Mouse (Mus musculus): ENCODE data around the gene Kirrel2. TPM values are rescaled to one million over a fixed set of nuclear protein-coding genes. Genes with fewer than 3 reads are reported as not detected.

The Kirrel2 gene
- polyA plus RNA-seq, 1 experiment from 2014 or later, result 23.9 TPM

DNA sequence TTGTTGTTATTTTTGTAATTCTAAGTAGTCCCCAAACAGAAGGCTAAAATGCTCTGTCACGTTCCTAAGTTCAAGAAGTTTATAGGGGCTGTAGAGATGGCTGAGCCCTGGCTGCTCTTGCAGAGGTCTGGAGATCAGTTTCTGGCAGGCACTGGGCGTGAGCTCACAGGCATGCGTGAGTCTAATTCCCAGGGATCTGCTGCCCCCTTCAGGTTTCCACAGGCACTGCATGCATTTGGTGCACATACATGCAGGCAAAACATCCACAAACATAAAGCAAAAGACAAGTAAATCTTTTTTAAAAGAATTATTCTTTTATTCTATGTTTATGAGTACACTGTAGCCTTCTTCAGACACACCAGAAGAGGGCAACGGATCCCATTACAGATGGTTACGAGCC is 14.9 kb upstream of the Kirrel2 start:
- WGBS, result 52% methylated on average over 5 of the region's 5 CpGs
- Histone ChIP-seq H3K4me1 (peaks cover 3% of the 10 kb centered on the region), H3K9me3 (replicated peaks) (no peaks in the 10 kb centered on the region), H3K9ac (no peak overlapping the region), H3K4me3 (no peak overlapping the region), H3K27ac (no peak overlapping the region), H3K36me3 (no peaks in the 10 kb centered on the region), H3K4me2 (replicated peaks) (no peak overlapping the region), H3K27me3 (peaks cover 13% of the 10 kb centered on the region)
- ATAC-seq (ENCODE audit: low FRiP score), result no peak

DNA sequence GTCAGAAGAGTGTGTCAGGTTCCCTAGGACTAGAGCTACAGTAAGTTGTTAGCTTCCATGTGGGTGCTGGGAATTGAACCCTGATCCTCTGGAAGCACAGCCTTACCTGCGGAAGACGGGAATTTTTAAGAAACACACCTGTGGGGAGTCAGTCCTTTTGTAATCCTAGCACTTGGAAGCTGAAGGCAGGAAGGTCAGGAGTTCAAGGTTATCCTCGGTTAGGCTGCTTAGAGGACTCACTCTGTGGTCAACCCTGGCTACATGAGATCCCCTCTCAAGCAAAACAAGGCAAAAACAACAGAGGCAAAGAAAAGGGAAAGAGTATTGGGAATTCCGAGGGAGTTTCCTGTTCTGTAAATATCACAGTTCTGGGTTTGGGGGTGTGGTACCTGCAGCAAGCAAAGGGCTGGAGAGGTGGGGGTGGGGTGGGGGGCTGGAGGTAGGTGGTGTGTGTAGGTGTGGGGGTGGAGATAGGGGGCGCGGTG is 7.4 kb upstream of the Kirrel2 start:
- no peak overlapping the region for H3K4me2 ChIP-seq (replicated peaks)
- no peak for ATAC-seq (ENCODE audit: low FRiP score)
- H3K36me3 ChIP-seq, result no peaks in the 10 kb centered on the region
- no peak overlapping the region for H3K27ac ChIP-seq
- no peaks in the 10 kb centered on the region for H3K9me3 ChIP-seq (replicated peaks)
- WGBS, result 10% methylated on average over 6 of the region's 6 CpGs
- H3K4me1 ChIP-seq, result peaks cover 11% of the 10 kb centered on the region
- H3K9ac ChIP-seq, result no peak overlapping the region; the same call in 1 of the 2 replicates
- peak overlapping the region; percentile 4; the same call in 1 of the 2 replicates for H3K4me3 ChIP-seq
- peaks cover 86% of the 10 kb centered on the region for H3K27me3 ChIP-seq

DNA sequence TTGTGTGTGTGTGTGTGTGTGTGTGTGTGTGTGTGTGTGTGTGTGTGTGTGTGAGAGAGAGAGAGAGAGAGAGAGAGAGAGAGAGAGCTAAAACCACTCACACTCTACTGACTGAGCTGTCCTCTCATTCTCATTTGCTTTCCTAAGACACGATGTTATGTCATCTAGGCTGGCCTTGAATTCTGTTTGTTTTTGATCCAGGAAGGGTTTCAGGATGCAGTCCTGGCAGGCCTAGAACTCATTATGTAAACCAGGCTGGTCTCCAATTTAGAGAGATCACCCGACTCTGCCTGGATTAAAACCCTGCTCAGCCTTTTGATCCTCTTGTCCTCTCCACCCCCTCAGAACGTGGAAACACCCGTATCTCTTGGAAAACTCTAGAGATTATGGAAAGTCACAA is 6.5 kb upstream of the Kirrel2 start:
- Histone ChIP-seq H3K9me3 (replicated peaks) (no peaks in the 10 kb centered on the region), H3K36me3 (no peaks in the 10 kb centered on the region), H3K4me2 (replicated peaks) (no peak overlapping the region), H3K9ac (no peak overlapping the region), H3K4me1 (peaks cover 17% of the 10 kb centered on the region), H3K4me3 (no peak overlapping the region), H3K27me3 (peaks cover 95% of the 10 kb centered on the region), H3K27ac (no peak overlapping the region)
- ATAC-seq (ENCODE audit: low FRiP score), result no peak
- WGBS, result 29% methylated on average over 4 of the region's 4 CpGs

DNA sequence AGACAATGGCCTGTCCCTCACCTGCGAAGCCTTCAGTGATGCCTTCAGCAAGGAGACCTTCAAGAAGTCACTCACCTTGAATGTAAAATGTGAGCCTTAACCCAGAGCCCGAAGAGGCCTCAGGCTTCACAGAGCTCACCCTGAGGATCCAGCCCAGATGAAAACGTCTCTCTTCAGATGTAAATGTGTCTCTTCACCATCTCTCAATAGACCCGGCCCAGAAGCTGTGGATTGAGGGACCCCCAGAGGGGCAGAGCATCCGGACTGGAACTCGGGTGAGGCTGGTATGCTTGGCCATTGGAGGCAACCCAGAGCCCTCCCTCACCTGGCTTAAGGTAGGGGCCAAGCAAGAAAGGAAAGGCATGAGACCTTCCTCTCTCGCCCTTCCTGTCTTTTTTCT is 6.1 kb upstream of the Kirrel2 start:
- Histone ChIP-seq H3K4me2 (replicated peaks) (no peak overlapping the region), H3K27me3 (peaks cover 98% of the 10 kb centered on the region), H3K9ac (no peak overlapping the region), H3K4me3 (no peak overlapping the region), H3K9me3 (replicated peaks) (no peaks in the 10 kb centered on the region), H3K36me3 (no peaks in the 10 kb centered on the region), H3K27ac (no peak overlapping the region), H3K4me1 (peaks cover 21% of the 10 kb centered on the region)
- no peak for ATAC-seq (ENCODE audit: low FRiP score)
- WGBS, result 30% methylated on average over 7 of the region's 7 CpGs

DNA sequence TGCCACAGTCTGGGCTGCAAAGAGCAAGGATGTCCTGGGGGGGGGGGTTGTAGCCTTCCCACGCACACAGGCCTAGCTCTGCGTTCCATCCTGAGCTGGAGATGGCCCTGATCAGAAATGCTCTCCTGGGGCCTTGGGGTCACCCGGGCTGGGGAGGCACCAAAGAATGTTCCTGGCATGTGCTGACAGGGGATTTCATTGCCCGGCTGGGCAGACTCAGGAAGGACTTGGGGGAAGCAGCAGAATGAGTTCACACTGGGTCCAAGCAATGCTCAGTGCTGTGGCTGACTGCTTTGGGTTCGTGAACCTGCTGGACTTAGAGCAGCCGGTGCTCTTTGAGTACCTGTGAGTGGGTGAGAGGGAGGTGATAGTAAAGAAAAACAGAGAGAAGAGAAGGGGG is 2.0 kb upstream of the Kirrel2 start:
- Histone ChIP-seq H3K9ac (no peak overlapping the region), H3K4me2 (replicated peaks) (no peak overlapping the region; the same call in 1 of the 2 replicates), H3K4me1 (peaks cover 34% of the 10 kb centered on the region), H3K27ac (peak overlapping the region; percentile 9; the same call in 1 of the 2 replicates), H3K9me3 (replicated peaks) (no peaks in the 10 kb centered on the region), H3K36me3 (no peaks in the 10 kb centered on the region), H3K4me3 (no peak overlapping the region), H3K27me3 (peaks cover 96% of the 10 kb centered on the region)
- ATAC-seq (ENCODE audit: low FRiP score), result no peak
- WGBS, result 19% methylated on average over 6 of the region's 6 CpGs

DNA sequence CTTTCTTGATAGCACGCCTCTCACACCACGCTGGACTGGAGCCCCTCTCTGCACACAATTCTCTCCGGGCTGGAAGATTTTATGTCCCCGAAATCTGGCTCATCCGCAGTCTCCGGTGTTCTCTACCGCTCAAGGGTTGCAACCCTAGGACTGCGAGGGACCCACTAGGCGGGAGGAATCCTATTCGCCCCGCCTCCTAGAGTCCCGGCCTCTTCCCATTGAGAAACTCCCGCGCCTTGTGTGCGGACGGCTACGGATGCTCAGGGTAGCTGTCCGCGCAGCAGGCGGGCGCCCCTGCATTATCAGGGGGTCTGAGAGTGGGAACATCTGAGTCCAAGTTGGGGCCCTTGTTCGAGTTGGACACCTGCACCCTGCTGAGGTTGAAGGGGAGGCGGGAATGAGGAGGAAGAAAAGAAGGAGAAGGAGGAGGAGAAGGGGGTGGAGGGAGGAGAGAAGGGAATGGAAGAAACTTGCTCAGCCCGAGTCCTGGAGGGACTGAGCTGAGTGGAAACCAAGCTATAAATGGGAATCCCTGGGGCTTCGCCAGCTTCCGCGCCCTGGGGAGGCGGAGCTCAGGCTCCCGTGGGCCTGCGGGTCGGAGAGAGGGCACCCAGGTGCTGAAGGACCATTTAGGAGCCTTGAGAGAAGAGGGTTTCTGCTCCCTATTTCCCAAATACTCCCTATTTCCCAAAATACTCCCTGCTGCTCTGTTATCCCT is 420 bp downstream of the Kirrel2 start:
- under 1% methylated on average over 31 of the region's 31 CpGs for WGBS
- peaks cover 95% of the 10 kb centered on the region for H3K27me3 ChIP-seq
- ATAC-seq (ENCODE audit: low FRiP score), result peak; percentile 43
- peak overlapping the region; percentile 30 for H3K4me3 ChIP-seq
- no peaks in the 10 kb centered on the region for H3K36me3 ChIP-seq
- H3K9ac ChIP-seq, result peak overlapping the region; percentile 32; the same call in 1 of the 2 replicates
- H3K9me3 ChIP-seq (replicated peaks), result no peaks in the 10 kb centered on the region
- peak overlapping the region; percentile 69; the same call in 1 of the 2 replicates for H3K27ac ChIP-seq
- peak overlapping the region; percentile 53 for H3K4me2 ChIP-seq (replicated peaks)
- H3K4me1 ChIP-seq, result peaks cover 46% of the 10 kb centered on the region

DNA sequence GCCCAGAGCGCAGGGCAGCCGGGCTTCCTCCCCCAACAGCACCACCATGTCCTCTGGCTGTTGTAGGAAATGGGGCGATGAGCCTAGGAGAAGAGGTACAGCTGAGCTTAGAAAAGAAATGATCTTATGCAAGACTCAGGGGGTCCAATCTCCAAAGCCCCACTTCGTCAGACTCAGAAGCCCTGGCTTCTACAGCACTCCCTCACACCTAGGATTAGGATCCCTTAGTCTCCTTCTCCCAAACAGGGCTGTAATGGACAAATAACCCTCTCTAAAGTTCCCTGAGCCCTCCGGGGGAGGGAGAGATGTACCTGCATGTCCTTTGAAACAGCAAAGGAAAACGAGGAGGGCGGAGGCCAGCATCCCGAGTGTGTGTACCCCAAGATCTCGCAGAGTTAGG is 1.0 kb downstream of the Kirrel2 start:
- Histone ChIP-seq H3K4me3 (peak overlapping the region; percentile 30), H3K4me1 (peaks cover 46% of the 10 kb centered on the region), H3K9me3 (replicated peaks) (no peaks in the 10 kb centered on the region), H3K27me3 (peaks cover 93% of the 10 kb centered on the region), H3K9ac (peak overlapping the region; percentile 32), H3K27ac (peak overlapping the region; percentile 13; the same call in 1 of the 2 replicates), H3K36me3 (no peaks in the 10 kb centered on the region), H3K4me2 (replicated peaks) (peak overlapping the region; percentile 53)
- under 1% methylated on average over 9 of the region's 9 CpGs for WGBS
- no peak for ATAC-seq (ENCODE audit: low FRiP score)

DNA sequence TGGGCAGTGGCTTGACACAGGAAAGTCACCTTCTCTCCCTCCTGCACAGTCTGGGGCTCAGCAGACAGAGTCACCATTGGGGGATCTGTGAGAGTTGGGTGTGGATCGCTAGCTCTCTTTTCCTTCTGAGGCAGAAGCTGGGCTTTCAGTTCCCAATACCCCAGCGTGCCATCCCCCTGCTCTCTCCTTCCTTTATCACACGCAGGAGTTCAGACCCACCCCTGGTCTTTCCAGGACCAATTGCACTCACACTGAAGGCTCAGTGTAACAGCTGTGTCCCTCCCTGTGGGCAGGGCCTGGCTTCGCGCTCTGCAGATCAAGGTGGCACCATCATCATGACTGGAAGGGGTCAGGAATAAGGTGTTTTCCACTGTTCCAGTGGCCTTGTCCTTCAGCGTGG is 3.2 kb downstream of the Kirrel2 start:
- H3K4me3 ChIP-seq, result peak overlapping the region; percentile 20
- H3K4me1 ChIP-seq, result peaks cover 41% of the 10 kb centered on the region
- no peaks in the 10 kb centered on the region for H3K36me3 ChIP-seq
- peak overlapping the region; percentile 42 for H3K4me2 ChIP-seq (replicated peaks)
- no peak overlapping the region for H3K27ac ChIP-seq
- no peaks in the 10 kb centered on the region for H3K9me3 ChIP-seq (replicated peaks)
- ATAC-seq (ENCODE audit: low FRiP score), result no peak
- peaks cover 80% of the 10 kb centered on the region for H3K27me3 ChIP-seq
- 5% methylated on average over 6 of the region's 6 CpGs for WGBS
- H3K9ac ChIP-seq, result no peak overlapping the region

DNA sequence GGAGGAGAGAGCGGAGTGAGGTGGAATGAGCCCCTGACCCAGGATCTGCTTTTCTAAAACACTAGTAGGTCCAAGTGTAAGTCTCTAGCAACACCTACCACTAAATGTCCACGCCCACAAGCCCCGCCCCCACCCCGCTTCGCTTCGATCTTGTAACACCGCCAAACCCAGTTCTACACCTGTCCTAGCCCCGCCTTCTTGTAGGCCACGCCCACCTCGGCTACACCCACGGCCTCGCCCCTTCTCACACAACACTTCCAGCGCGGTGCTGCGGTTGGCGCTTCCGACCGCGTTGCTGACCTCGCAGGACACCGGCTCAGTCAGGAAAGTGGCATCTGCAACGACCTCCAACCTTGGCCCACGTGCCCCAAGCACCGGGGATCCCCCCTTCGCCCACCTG is 3.7 kb downstream of the Kirrel2 start:
- Histone ChIP-seq H3K36me3 (no peaks in the 10 kb centered on the region), H3K4me2 (replicated peaks) (peak overlapping the region; percentile 42), H3K4me3 (peak overlapping the region; percentile 20), H3K9ac (no peak overlapping the region), H3K27ac (no peak overlapping the region), H3K27me3 (peaks cover 75% of the 10 kb centered on the region), H3K9me3 (replicated peaks) (no peaks in the 10 kb centered on the region), H3K4me1 (peaks cover 37% of the 10 kb centered on the region)
- 2% methylated on average over 25 of the region's 25 CpGs for WGBS
- ATAC-seq (ENCODE audit: low FRiP score), result no peak

DNA sequence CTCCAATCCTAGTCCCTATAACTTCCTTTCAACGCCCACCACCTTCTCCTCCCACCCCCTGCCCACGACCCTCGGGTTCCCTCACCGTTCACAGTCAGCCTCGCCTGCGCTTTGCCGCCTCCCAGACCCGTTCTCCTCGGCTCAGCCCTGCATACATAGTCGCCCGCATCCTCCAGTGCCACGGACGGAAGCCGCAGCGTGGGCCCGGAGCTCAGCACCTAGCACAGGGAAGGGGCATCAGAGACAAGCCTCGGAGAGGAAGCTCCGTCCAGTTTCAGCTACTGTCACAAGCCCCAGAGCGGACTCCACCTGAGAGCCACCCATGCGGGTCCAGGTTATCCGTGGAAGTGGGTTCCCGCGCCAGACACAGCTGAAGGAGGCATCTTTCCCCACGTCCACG is 4.2 kb downstream of the Kirrel2 start:
- H3K4me2 ChIP-seq (replicated peaks), result peak overlapping the region; percentile 42
- peak overlapping the region; percentile 20 for H3K4me3 ChIP-seq
- 20% methylated on average over 25 of the region's 25 CpGs for WGBS
- H3K4me1 ChIP-seq, result peaks cover 33% of the 10 kb centered on the region
- 0 out of 2 replicates have a peak, but pooled peaks cover 1% of the 10 kb centered on the region for H3K9me3 ChIP-seq (replicated peaks)
- ATAC-seq (ENCODE audit: low FRiP score), result no peak
- no peak overlapping the region for H3K27ac ChIP-seq
- H3K9ac ChIP-seq, result no peak overlapping the region
- H3K27me3 ChIP-seq, result peaks cover 71% of the 10 kb centered on the region
- no peaks in the 10 kb centered on the region for H3K36me3 ChIP-seq

DNA sequence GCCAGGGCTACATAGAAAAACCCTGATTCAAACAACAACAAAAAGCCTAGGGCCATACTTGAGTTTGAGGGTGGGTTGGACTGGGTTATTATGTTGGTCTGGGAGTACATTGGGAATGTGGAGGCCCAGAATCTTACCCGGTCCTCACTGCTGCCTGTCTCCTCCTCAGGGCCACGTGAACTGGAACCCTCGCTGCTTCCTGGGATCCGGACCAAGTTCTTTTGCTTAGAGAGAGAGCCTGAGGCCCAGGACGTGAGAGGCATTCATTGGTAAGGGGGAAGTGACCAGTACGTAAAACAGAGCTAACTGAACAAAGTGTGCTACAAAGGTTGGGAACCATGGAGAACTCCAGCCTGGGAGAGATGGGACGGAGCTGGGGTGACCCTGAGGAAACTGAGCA is 7.2 kb downstream of the Kirrel2 start:
- Histone ChIP-seq H3K4me2 (replicated peaks) (no peak overlapping the region), H3K36me3 (no peaks in the 10 kb centered on the region), H3K9ac (no peak overlapping the region), H3K27ac (no peak overlapping the region), H3K4me1 (peaks cover 19% of the 10 kb centered on the region), H3K4me3 (no peak overlapping the region), H3K9me3 (replicated peaks) (0 out of 2 replicates have a peak, but pooled peaks cover 5% of the 10 kb centered on the region), H3K27me3 (peaks cover 43% of the 10 kb centered on the region)
- no peak for ATAC-seq (ENCODE audit: low FRiP score)
- 75% methylated on average over 7 of the region's 7 CpGs for WGBS

DNA sequence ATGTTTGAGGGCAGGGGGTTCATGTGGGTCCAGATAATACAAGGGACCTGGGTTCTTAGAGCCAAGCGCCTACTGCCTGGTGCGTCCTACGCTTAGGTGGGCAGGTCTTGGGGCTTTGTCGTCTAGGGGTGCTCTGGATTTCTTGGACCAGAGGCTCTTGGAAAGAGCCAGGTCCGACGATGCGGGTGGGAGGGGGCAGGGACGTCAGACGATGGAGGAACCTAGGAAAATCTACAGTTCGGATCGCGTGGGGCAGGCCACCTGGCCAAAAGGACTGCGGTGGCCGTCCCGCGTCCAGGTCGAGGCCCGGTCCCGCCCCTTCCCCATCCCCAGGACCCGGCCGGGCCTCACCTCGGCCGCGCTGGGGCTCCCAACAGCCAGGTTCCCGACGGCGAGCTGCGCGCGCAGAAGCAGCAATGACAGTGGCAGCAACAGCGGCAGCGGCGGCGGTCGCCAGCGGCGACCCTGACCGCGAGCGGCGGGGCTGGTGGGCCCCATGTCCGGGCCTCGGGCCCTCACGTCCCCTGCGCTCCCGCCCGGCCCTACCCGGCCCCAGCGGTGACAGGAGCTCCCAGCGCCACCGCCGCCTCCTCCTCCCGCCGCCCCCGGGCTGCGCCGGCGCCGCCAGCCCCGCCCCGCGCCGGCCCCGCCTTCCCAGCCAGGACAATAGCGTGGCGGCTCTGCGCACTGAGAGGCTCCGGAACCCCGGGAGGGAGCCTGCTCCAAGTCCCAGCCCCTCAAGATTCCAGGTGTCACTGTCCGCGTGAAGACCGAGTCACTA is 12.3 kb downstream of the Kirrel2 start, which contains the start of gene Aplp1:
Gene Aplp1 (minus strand): TSS at position 565 of the 781 bp plus-strand sequence.
- Histone ChIP-seq H3K4me1 (peaks cover 34% of the 10 kb centered on the region), H3K27me3 (peaks cover 3% of the 10 kb centered on the region; the same call in 1 of the 2 replicates), H3K36me3 (peaks cover 27% of the 10 kb centered on the region), H3K4me3 (peak within 1 kb of the TSS; percentile 78), H3K4me2 (replicated peaks) (peak within 1 kb of the TSS; percentile 84), H3K9me3 (replicated peaks) (0 out of 2 replicates have a peak, but pooled peaks cover 5% of the 10 kb centered on the region), H3K27ac (peak within 1 kb of the TSS; percentile 97), H3K9ac (peak within 1 kb of the TSS; percentile 90)
- ATAC-seq (ENCODE audit: low FRiP score), result peak; percentile 78
- under 1% methylated on average over 48 of the region's 72 CpGs for WGBS

Measured in hindbrain, embryonic 12.5 days (tissue).